Mouse (Mus musculus) liver, adult 2 months (tissue): ENCODE measurements around the gene Zfand4.

ENCODE experiments used
- CTCF ChIP-seq: fragments of 200-500 bp; IDR thresholded peaks from 2 replicates; pipeline ENCODE4 v1.5.1; 2011; ENCODE audit warnings: low read depth, low read length, control low read depth
- POLR2A ChIP-seq: fragments of 200-500 bp; IDR thresholded peaks from 2 replicates; pipeline ENCODE4 v1.6.1; 2011; ENCODE audit warnings: low read length, control low read depth; ENCODE audit not compliant: insufficient read depth; ENCODE audit errors: extremely low read depth

- no peak for TF ChIP-seq POLR2A
- TF ChIP-seq CTCF, result no peak
Measured at GRCm38 (mm10) chr6:116278679-116279317, 14.8 kb downstream of the Zfand4 start.
